25 mouse cellular contexts compared by ENCODE assay signal in genomic region chr14:56013147-56013546, GRCm38 (mm10). TPM values are rescaled to one million over a fixed set of nuclear protein-coding genes. Genes with fewer than 3 reads are reported as not detected.
DNase-seq lines count a peak whose midpoint lies in the region; ATAC-seq and TF ChIP-seq lines count a peak whose summit lies in the region.
"Had no signal": no experiment of that assay in that cellular context is flagged by ENCODE, and none has a peak within 500 bp of the region (broad histone marks: within the 10 kb centered on the region; RNA-seq: fewer than 3 reads in every experiment).

No protein-coding gene starts in this region.

- in situ Hi-C loops in CH12.LX (cut with MboI; ENCODE audit: low pct_ligation_motif_present, low pct_unique_long_range_greater_than_20kb, low sequenced_read_pairs), result no loop called here

- TF ChIP-seq EP300 in CH12.LX (IDR thresholded peaks at IDR 0.05; ENCODE audit: low read length), result peak; percentile 56; the same call in 1 of the 2 replicates

- dilution Hi-C loops in CH12.LX (cut with MboI; ENCODE audit: extremely low pct_ligation_motif_present, extremely low pct_unique_long_range_greater_than_20kb, low sequenced_read_pairs), result no loop called here

- 73% methylated on average over 3 of the region's 3 CpGs for WGBS in intestine, postnatal 0 days

- H3K4me3 ChIP-seq in CH12.LX (replicated peaks in 1 of 3; ENCODE audit: low read depth in 2 of 3, low read length in 2 of 3, poor library complexity in 1 of 3), result no peak overlapping the region
- no peak overlapping the region for H3K4me3 ChIP-seq in intestine, postnatal 0 days (ENCODE audit: low read depth, low read length)

- TF ChIP-seq CTCF in CH12.LX (conservative IDR thresholded peaks at IDR 0.05 in 1 of 2, IDR thresholded peaks at IDR 0.05 in 1 of 2; ENCODE audit: low read depth in 2 of 2, low read length in 2 of 2), result no peak
- no peak for TF ChIP-seq CTCF in intestine, postnatal 0 days (IDR thresholded peaks at IDR 0.05; ENCODE audit: low read depth)

- peak; percentile 59 for DNase-seq in heart, adult 11 months
- no peak for DNase-seq in heart, postnatal 36 days
- peak; percentile 39 for DNase-seq in CH12.LX (ENCODE audit: extremely low read depth)
- DNase-seq: adrenal gland, adult 2 months; adrenal gland, adult 8-10 months; adrenal gland, postnatal 10 days; adrenal gland, postnatal 14 days; adrenal gland, postnatal 25 days; adrenal gland, postnatal 36 days; B cell, adult 2 months; cerebellum, adult 11 months; cerebellum, adult 11-12 months; cerebellum, adult 18-20 months; cerebellum, adult 2 months had no signal

- no peak for TF ChIP-seq RAD21 in CH12.LX (IDR thresholded peaks at IDR 0.05; ENCODE audit: low read depth, low read length)

- H3K9ac ChIP-seq in CH12.LX (ENCODE audit: insufficient read depth, low read depth), result no peak overlapping the region
- no peak overlapping the region for H3K9ac ChIP-seq in intestine, postnatal 0 days (ENCODE audit: low read depth, low read length)

- H3K4me1 ChIP-seq in CH12.LX (ENCODE audit: control insufficient read depth in 1 of 2, insufficient read depth in 2 of 2), result peaks cover 23 to 28% of the 10 kb centered on the region in 2 experiments
- no peaks in the 10 kb centered on the region for H3K4me1 ChIP-seq in intestine, postnatal 0 days (replicated peaks; ENCODE audit: control insufficient read depth, insufficient read depth, low read length)

- H3K4me2 ChIP-seq in CH12.LX (ENCODE audit: insufficient read depth, low read depth, poor library complexity, severe bottlenecking), result peak overlapping the region; percentile 21
- H3K4me2 ChIP-seq in intestine, postnatal 0 days (replicated peaks; ENCODE audit: low read depth), result no peak overlapping the region

- no peak for ATAC-seq in intestine, postnatal 0 days
- ATAC-seq: activated CD4-positive, CD25-positive, alpha-beta regulatory T cell, adult 4 months; CD4-positive, CD25-positive, alpha-beta regulatory T cell, adult 4 months; Patski had no signal

- no peaks in the 10 kb centered on the region for H3K9me3 ChIP-seq in CH12.LX (replicated peaks; ENCODE audit: low read length)
- no peaks in the 10 kb centered on the region for H3K9me3 ChIP-seq in intestine, postnatal 0 days (ENCODE audit: control insufficient read depth)
- H3K9me3 ChIP-seq: G1E had no signal

- H3K27me3 ChIP-seq in CH12.LX (replicated peaks), result no peaks in the 10 kb centered on the region
- no peaks in the 10 kb centered on the region for H3K27me3 ChIP-seq in intestine, postnatal 0 days (replicated peaks; ENCODE audit: control insufficient read depth, insufficient read depth, low read length)

- intact Hi-C loops in heart, postnatal 36 days (cut with DNase I), result no loop called here

- H3K79me2 ChIP-seq in CH12.LX (replicated peaks; ENCODE audit: control insufficient read depth, extremely low read depth, insufficient read depth, poor library complexity, severe bottlenecking), result no peaks in the 10 kb centered on the region

- no peaks in the 10 kb centered on the region for H3K36me3 ChIP-seq in CH12.LX (replicated peaks in 1 of 2; ENCODE audit: control insufficient read depth in 1 of 2, insufficient read depth in 1 of 2, low read length in 1 of 2)
- no peaks in the 10 kb centered on the region for H3K36me3 ChIP-seq in intestine, postnatal 0 days (ENCODE audit: control insufficient read depth, insufficient read depth)
- H3K36me3 ChIP-seq: G1E had no signal

- TF ChIP-seq POLR2A in CH12.LX (IDR thresholded peaks at IDR 0.05; ENCODE audit: low read depth, low read length), result no peak

- peak overlapping the region; percentile 72; the same call in 1 of the 2 replicates for H3K27ac ChIP-seq in CH12.LX (ENCODE audit: insufficient read depth, low read depth)
- no peak overlapping the region for H3K27ac ChIP-seq in intestine, postnatal 0 days (ENCODE audit: low read depth, low read length)

TF ChIP-seq in CH12.LX, 34 proteins besides CTCF, POLR2A, EP300 and RAD21:
- 0 out of 2 replicates have a peak, but pooled peaks have one; percentile 25 for TF ChIP-seq TBP (conservative IDR thresholded peaks at IDR 0.05; ENCODE audit: low read depth, low read length)
- no peak for TF ChIP-seq NRF1 (IDR thresholded peaks at IDR 0.05; ENCODE audit: low read depth, low read length)
- no peak for TF ChIP-seq SMC3 (IDR thresholded peaks at IDR 0.05; ENCODE audit: low read depth, low read length)
- TF ChIP-seq MAZ (IDR thresholded peaks at IDR 0.05; ENCODE audit: low read depth, low read length), result no peak
- TF ChIP-seq SIN3A (IDR thresholded peaks at IDR 0.05; ENCODE audit: low read length), result no peak
- TF ChIP-seq CHD2 (IDR thresholded peaks at IDR 0.05; ENCODE audit: low read length), result no peak
- peak; percentile 31; the same call in 1 of the 2 replicates for TF ChIP-seq TCF12 (IDR thresholded peaks at IDR 0.05; ENCODE audit: low read depth, low read length)
- TF ChIP-seq ETS1 (conservative IDR thresholded peaks at IDR 0.05; ENCODE audit: low read depth, low read length), result no peak
- no peak for TF ChIP-seq JUN (IDR thresholded peaks at IDR 0.05; ENCODE audit: insufficient read depth, low read depth, low read length)
- TF ChIP-seq ZC3H11A (IDR thresholded peaks at IDR 0.05; ENCODE audit: low read depth, low read length), result no peak
- no peak for TF ChIP-seq RCOR1 (conservative IDR thresholded peaks at IDR 0.05; ENCODE audit: low read depth, low read length)
- no peak for TF ChIP-seq MEF2A (IDR thresholded peaks at IDR 0.05; ENCODE audit: borderline replicate concordance, low read depth, low read length)
- no peak for TF ChIP-seq E2F4 (IDR thresholded peaks at IDR 0.05; ENCODE audit: insufficient replicate concordance, low read depth, low read length)
- TF ChIP-seq IRF4 (IDR thresholded peaks at IDR 0.05; ENCODE audit: low read depth, low read length), result peak; percentile 85
- no peak for TF ChIP-seq ZNF384 (IDR thresholded peaks at IDR 0.05; ENCODE audit: low read depth, low read length)
- TF ChIP-seq ZKSCAN1 (IDR thresholded peaks at IDR 0.05; ENCODE audit: borderline replicate concordance, low read depth, low read length), result no peak
TF ChIP-seq in CH12.LX: peak in this region for 3.

RNA-seq across cellular contexts. Expression of gene Mcpt1, which starts 4.6 kb away (rescaled TPM):
- total RNA-seq in heart, postnatal 36 days (2021), result not detected
- total RNA-seq in CH12.LX (2012; rRNA removed) (0.17 TPM in 1 of 2 replicates, not detected in the other), CH12.LX (2014; rRNA removed) (0.66 and 1.0 TPM in 2 replicates)
- polyA plus RNA-seq in CH12.LX (2012; ENCODE audit: insufficient read length, low read depth), result 0.39 and 0.41 TPM in 2 replicates
- polyA plus RNA-seq in intestine, postnatal 0 days (2015; fragmentation: Nextera tagmentation; extraction: Ambion mirVana), result 0.12 and 0.34 TPM in 2 replicates
- total RNA-seq: adrenal gland, adult 18-20 months; adrenal gland, adult 2 months; adrenal gland, adult 8-10 months; adrenal gland, postnatal 10 days; adrenal gland, postnatal 14 days; adrenal gland, postnatal 25 days; adrenal gland, postnatal 36 days; adrenal gland, postnatal 4 days; ES-E14; MEL had no signal
- polyA plus RNA-seq: activated CD4-positive, CD25-positive, alpha-beta regulatory T cell, adult 4 months; adrenal gland, adult 2 months; CD4-positive, CD25-positive, alpha-beta regulatory T cell, adult 4 months; cerebellum, adult 2 months; Patski had no signal

RNA-seq across cellular contexts. Expression of gene Mcpt9, which starts 17.1 kb away (rescaled TPM):
- total RNA-seq in heart, postnatal 36 days (2021), result not detected
- total RNA-seq in CH12.LX (2012; rRNA removed) (0.17 and 0.25 TPM in 2 replicates), CH12.LX (2014; rRNA removed) (0.22 and 0.28 TPM in 2 replicates)
- 0.29 TPM in 1 of 2 replicates, not detected in the other for polyA plus RNA-seq in CH12.LX (2012; ENCODE audit: insufficient read length, low read depth)
- not detected in 2 replicates for polyA plus RNA-seq in intestine, postnatal 0 days (2015; fragmentation: Nextera tagmentation; extraction: Ambion mirVana)
- total RNA-seq: adrenal gland, adult 18-20 months; adrenal gland, adult 2 months; adrenal gland, adult 8-10 months; adrenal gland, postnatal 10 days; adrenal gland, postnatal 14 days; adrenal gland, postnatal 25 days; adrenal gland, postnatal 36 days; adrenal gland, postnatal 4 days; ES-E14 had no signal
- polyA plus RNA-seq: activated CD4-positive, CD25-positive, alpha-beta regulatory T cell, adult 4 months; adrenal gland, adult 2 months; brain, embryonic 14.5 days; C2C12; CD4-positive, CD25-positive, alpha-beta regulatory T cell, adult 4 months; cerebellum, adult 2 months; G1E; Patski had no signal

RNA-seq across cellular contexts. Expression of gene Mcpt2, which starts 28.7 kb away (rescaled TPM):
- total RNA-seq in heart, postnatal 36 days (2021), result not detected
- 0.13 TPM in 1 of 2 replicates, not detected in the other for total RNA-seq in CH12.LX (2012; rRNA removed)
- not detected in 2 replicates for total RNA-seq in CH12.LX (2014; rRNA removed)
- polyA plus RNA-seq in CH12.LX (2012; ENCODE audit: insufficient read length, low read depth), result not detected in 2 replicates
- polyA plus RNA-seq in intestine, postnatal 0 days (2015; fragmentation: Nextera tagmentation; extraction: Ambion mirVana), result 0.10 and 0.89 TPM in 2 replicates
- total RNA-seq: adrenal gland, adult 18-20 months; adrenal gland, adult 2 months; adrenal gland, adult 8-10 months; adrenal gland, postnatal 14 days; adrenal gland, postnatal 25 days; adrenal gland, postnatal 36 days; adrenal gland, postnatal 4 days; ES-E14 had no signal
- polyA plus RNA-seq: activated CD4-positive, CD25-positive, alpha-beta regulatory T cell, adult 4 months; brain, embryonic 14.5 days; C2C12; CD4-positive, CD25-positive, alpha-beta regulatory T cell, adult 4 months; cerebellum, adult 2 months; G1E; Patski had no signal

RNA-seq across cellular contexts. Expression of gene Mcpt4, which starts 49.0 kb away (rescaled TPM):
- total RNA-seq in heart, postnatal 36 days (2021), result 1 to 10 TPM; 1.2 to 1.9 TPM
- not detected in 2 replicates for total RNA-seq in CH12.LX (2012; rRNA removed)
- total RNA-seq in CH12.LX (2014; rRNA removed), result not detected in 2 replicates
- not detected in 2 replicates for polyA plus RNA-seq in CH12.LX (2012; ENCODE audit: insufficient read length, low read depth)
- polyA plus RNA-seq in intestine, postnatal 0 days (2015; fragmentation: Nextera tagmentation; extraction: Ambion mirVana), result 1.9 and 2.0 TPM in 2 replicates
- total RNA-seq: ES-E14, MEL had no signal
- polyA plus RNA-seq: activated CD4-positive, CD25-positive, alpha-beta regulatory T cell, adult 4 months; C2C12; CD4-positive, CD25-positive, alpha-beta regulatory T cell, adult 4 months; cerebellum, adult 2 months; G1E; Patski had no signal

Comparison
In these comparisons a context has a peak if more than half of its experiments do, and no peak if none do; other contexts are left out.
1. DNase-seq: peak in heart, adult 11 months (single experiment) and CH12.LX (single experiment); none in heart, postnatal 36 days (0 of 2).